Mouse (Mus musculus) neural tube, embryonic 11.5 days (tissue): ENCODE data around the gene Asxl1. TPM values are rescaled to one million over a fixed set of nuclear protein-coding genes. Genes with fewer than 3 reads are reported as not detected.

Experiments used
- ATAC-seq: fragments of 200-750 bp; cut with Nextera tagmentation; 2 replicates; pipeline ENCODE4 v1.8.0; 2017; ENCODE audit warnings: moderate number of reproducible peaks, mild to moderate bottlenecking, moderate TSS enrichment, moderate library complexity; ENCODE audit not compliant: insufficient read depth, low FRiP score, low TSS enrichment
- DNase-seq: peaks from one replicate; pipeline ENCODE4 v3.0.0-alpha.2; 2015; ENCODE audit warnings: low spot score
- H3K27ac ChIP-seq: fragments of 300-500 bp; sonication (generic); 2 replicates; pipeline ENCODE4 v1.5.1; 2014; ENCODE audit warnings: low read depth, mild to moderate bottlenecking, low read length
- H3K27me3 ChIP-seq: fragments of 300-500 bp; sonication (generic); 2 replicates; pipeline ENCODE4 v1.6.1; 2014; ENCODE audit warnings: mild to moderate bottlenecking, low read length, mixed read lengths; ENCODE audit not compliant: control insufficient read depth, insufficient read depth
- H3K36me3 ChIP-seq: fragments of 300-500 bp; sonication (generic); 2 replicates; pipeline ENCODE4 v1.6.1; 2014; ENCODE audit warnings: mild to moderate bottlenecking, low read length, moderate library complexity, mixed read lengths; ENCODE audit not compliant: control insufficient read depth, insufficient read depth
- H3K4me1 ChIP-seq: fragments of 300-500 bp; sonication (generic); 2 replicates; pipeline ENCODE4 v1.6.1; 2014; ENCODE audit warnings: low read length, mixed read lengths; ENCODE audit not compliant: control insufficient read depth, insufficient read depth
- H3K4me2 ChIP-seq: fragments of 300-500 bp; sonication (generic); 2 replicates; pipeline ENCODE4 v1.6.1; 2014; ENCODE audit warnings: low read depth, mild to moderate bottlenecking, moderate library complexity
- H3K4me3 ChIP-seq: fragments of 300-500 bp; sonication (generic); 2 replicates; pipeline ENCODE4 v1.5.1; 2014; ENCODE audit warnings: low read depth, low read length
- H3K9ac ChIP-seq: fragments of 300-500 bp; sonication (generic); 2 replicates; pipeline ENCODE4 v1.6.1; 2014; ENCODE audit warnings: mild to moderate bottlenecking, low read length
- H3K9me3 ChIP-seq: fragments of 300-500 bp; sonication (generic); 2 replicates; pipeline ENCODE4 v1.6.1; 2016; ENCODE audit warnings: low read length; ENCODE audit not compliant: control insufficient read depth
- WGBS: fragments of 180-500 bp; shearing (Covaris S2); extraction: QIAGEN DNeasy Blood & Tissue Kit; methylation state at CpG from one replicate; pipeline ENCODE4 v1.1.7; 2014; 5-methylcytosine and 5-hydroxymethylcytosine counted together
- polyA plus RNA-seq: library from polyadenylated mRNA; unstranded; fragments of >200 nt; fragmentation: Nextera tagmentation; extraction: Ambion mirVana; gene quantifications from 2 replicates; pipeline ENCODE4 v1.2.1, GENCODE M21; 2014

The Asxl1 gene
- polyA plus RNA-seq, 1 experiment from 2014 or later, result 24.6 TPM

DNA sequence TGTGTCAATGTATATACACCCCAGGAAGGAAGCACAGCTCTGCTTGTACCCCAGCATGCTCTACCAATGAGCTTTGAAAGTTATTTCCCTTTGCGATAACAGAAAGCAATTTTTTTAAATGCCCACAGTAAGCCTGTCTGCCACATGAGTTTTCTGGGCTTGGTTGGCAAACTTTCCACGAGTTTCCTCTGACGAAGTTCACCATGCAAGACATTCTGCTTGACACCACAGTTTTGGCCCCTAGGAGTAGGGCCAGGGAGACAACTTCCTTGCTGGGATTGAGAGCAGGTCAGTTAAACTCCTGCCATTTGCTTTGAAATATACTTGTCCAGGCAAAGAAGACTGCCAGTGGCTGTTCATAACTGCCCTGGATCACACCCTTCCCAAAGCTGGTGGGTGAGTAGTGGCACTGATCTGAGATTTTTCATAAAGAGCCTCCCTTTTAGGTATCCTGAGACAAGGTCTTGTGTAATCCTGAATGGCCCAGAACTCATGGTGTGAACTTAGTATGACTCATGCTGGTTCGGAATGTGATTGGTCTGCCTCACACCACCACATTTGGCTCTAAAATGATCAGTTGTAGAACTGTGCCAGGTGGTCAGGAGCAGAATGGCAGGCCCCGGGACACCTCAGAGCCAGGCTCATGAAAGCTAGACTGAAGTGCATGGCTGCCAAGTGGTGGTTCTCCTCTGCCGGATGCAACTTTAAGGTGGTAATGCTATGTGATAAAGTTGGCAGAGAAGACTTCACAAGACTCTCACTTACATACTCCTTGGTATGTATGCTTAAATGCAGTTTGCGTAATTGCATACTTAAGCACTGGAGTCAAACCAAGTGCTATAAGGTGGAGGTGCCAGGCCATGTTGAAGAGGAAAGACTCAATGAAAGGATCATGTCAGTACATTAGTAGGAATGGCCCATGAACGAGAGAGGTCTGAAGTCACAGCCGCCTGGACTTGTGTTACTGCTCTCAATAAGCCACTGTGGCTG, 7.0 kb upstream of the Asxl1 start:
- no peak for ATAC-seq
- H3K27me3 ChIP-seq, result no peaks in the 10 kb centered on the region
- H3K9ac ChIP-seq, result no peak overlapping the region
- no peaks in the 10 kb centered on the region for H3K9me3 ChIP-seq
- H3K4me3 ChIP-seq, result no peak overlapping the region
- H3K4me2 ChIP-seq, result no peak overlapping the region
- no peaks in the 10 kb centered on the region for H3K36me3 ChIP-seq
- DNase-seq, result no peak
- 86% methylated on average over 9 of the region's 9 CpGs for WGBS
- no peaks in the 10 kb centered on the region for H3K4me1 ChIP-seq
- no peak overlapping the region for H3K27ac ChIP-seq

- Histone ChIP-seq H3K9me3 (no peaks in the 10 kb centered on the region), H3K36me3 (no peaks in the 10 kb centered on the region), H3K4me1 (peaks cover 6% of the 10 kb centered on the region; the same call in 1 of the 2 replicates), H3K4me3 (no peak overlapping the region), H3K4me2 (no peak overlapping the region), H3K27ac (no peak overlapping the region), H3K9ac (no peak overlapping the region), H3K27me3 (no peaks in the 10 kb centered on the region)
- ATAC-seq (no peak), DNase-seq (no peak)
- WGBS, result 96% methylated on average over 6 of the region's 6 CpGs
These were observed 3.5 kb upstream of the Asxl1 start for GRCm38 (mm10) chr2:153342166-153342565.

DNA sequence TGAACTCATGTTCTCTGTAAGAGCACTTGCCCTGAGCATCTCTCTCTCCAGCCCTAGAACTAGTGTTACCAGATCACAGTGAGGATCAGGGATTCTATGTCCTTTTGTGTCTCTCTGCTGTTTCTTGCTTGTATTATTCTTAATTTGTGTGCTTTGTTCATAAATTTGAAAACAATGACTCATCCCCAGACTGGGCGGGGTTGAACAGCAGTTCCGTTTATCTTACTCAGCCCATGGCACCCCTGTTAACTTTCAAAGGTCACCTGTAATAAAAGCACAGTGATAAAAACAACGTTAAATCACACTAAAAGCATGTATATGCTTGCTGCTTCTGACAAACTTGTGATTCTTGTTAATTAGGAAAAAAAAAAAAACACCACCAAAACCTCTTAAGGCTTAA, 3.0 kb upstream of the Asxl1 start:
- Histone ChIP-seq H3K4me1 (peaks cover 9% of the 10 kb centered on the region; the same call in 1 of the 2 replicates), H3K27ac (no peak overlapping the region), H3K9me3 (no peaks in the 10 kb centered on the region), H3K27me3 (no peaks in the 10 kb centered on the region), H3K9ac (no peak overlapping the region), H3K4me2 (no peak overlapping the region), H3K36me3 (no peaks in the 10 kb centered on the region), H3K4me3 (no peak overlapping the region)
- WGBS, result 85% methylated on average over 3 of the region's 3 CpGs
- DNase-seq (no peak), ATAC-seq (no peak)

- no peak for DNase-seq
- Histone ChIP-seq H3K36me3 (no peaks in the 10 kb centered on the region), H3K9ac (no peak overlapping the region), H3K27me3 (no peaks in the 10 kb centered on the region), H3K4me1 (peaks cover 12% of the 10 kb centered on the region), H3K4me2 (no peak overlapping the region), H3K27ac (no peak overlapping the region), H3K4me3 (no peak overlapping the region), H3K9me3 (no peaks in the 10 kb centered on the region)
- ATAC-seq, result no peak
These were observed 2.4 kb upstream of the Asxl1 start for GRCm38 (mm10) chr2:153343191-153343590.

- Histone ChIP-seq H3K4me3 (peak overlapping the region; percentile 97), H3K4me1 (peaks cover 12% of the 10 kb centered on the region), H3K9ac (peak overlapping the region; percentile 75), H3K4me2 (peak overlapping the region; percentile 71), H3K9me3 (no peaks in the 10 kb centered on the region), H3K27ac (no peak overlapping the region), H3K27me3 (no peaks in the 10 kb centered on the region), H3K36me3 (no peaks in the 10 kb centered on the region)
- no peak for DNase-seq
- WGBS, result 8% methylated on average over 11 of the region's 11 CpGs
- no peak; the same call in none of the 2 replicates for ATAC-seq
These were observed 567 bp upstream of the Asxl1 start for GRCm38 (mm10) chr2:153345071-153345453.

GRCm38 (mm10) chr2:153346221-153347182, 873 bp downstream of the Asxl1 start:
- H3K4me3 ChIP-seq, result peak overlapping the region; percentile 97
- ATAC-seq, result peak; percentile 35
- H3K27me3 ChIP-seq, result no peaks in the 10 kb centered on the region
- peaks cover 12% of the 10 kb centered on the region for H3K4me1 ChIP-seq
- H3K27ac ChIP-seq, result peak overlapping the region; percentile 98
- DNase-seq, result peak; percentile 84
- H3K9me3 ChIP-seq, result no peaks in the 10 kb centered on the region
- H3K9ac ChIP-seq, result peak overlapping the region; percentile 97
- under 1% methylated on average over 29 of the region's 76 CpGs for WGBS
- no peaks in the 10 kb centered on the region for H3K36me3 ChIP-seq
- H3K4me2 ChIP-seq, result peak overlapping the region; percentile 76

GRCm38 (mm10) chr2:153347183-153347781, 1.7 kb downstream of the Asxl1 start:
- Histone ChIP-seq H3K9me3 (no peaks in the 10 kb centered on the region), H3K27me3 (no peaks in the 10 kb centered on the region), H3K36me3 (no peaks in the 10 kb centered on the region), H3K27ac (peak overlapping the region; percentile 98; the same call in 1 of the 2 replicates), H3K4me3 (peak overlapping the region; percentile 97), H3K9ac (peak overlapping the region; percentile 97), H3K4me2 (peak overlapping the region; percentile 76), H3K4me1 (peaks cover 12% of the 10 kb centered on the region)
- WGBS, result 17% methylated on average over 9 of the region's 9 CpGs
- no peak for ATAC-seq
- no peak for DNase-seq

GRCm38 (mm10) chr2:153348100-153348831, 2.6 kb downstream of the Asxl1 start:
- peak overlapping the region; percentile 97; the same call in 1 of the 2 replicates for H3K4me3 ChIP-seq
- WGBS, result 77% methylated on average over 6 of the region's 6 CpGs

More at GRCm38 (mm10) chr2:153348100-153348831, 2.6 kb downstream of the Asxl1 start:
- ATAC-seq (no peak), DNase-seq (no peak)
- H3K36me3 ChIP-seq, result 0 out of 2 replicates have a peak, but pooled peaks cover under 1% of the 10 kb centered on the region
- H3K27me3 ChIP-seq, result no peaks in the 10 kb centered on the region
- peak overlapping the region; percentile 76 for H3K4me2 ChIP-seq
- no peak overlapping the region for H3K9ac ChIP-seq
- peaks cover 12% of the 10 kb centered on the region for H3K4me1 ChIP-seq
- H3K27ac ChIP-seq, result no peak overlapping the region
- no peaks in the 10 kb centered on the region for H3K9me3 ChIP-seq
